Mouse (Mus musculus): ENCODE measurements around the gene Il27ra. TPM values are rescaled to one million over a fixed set of nuclear protein-coding genes. Genes with fewer than 3 reads are reported as not detected.
A peak's percentile ranks its signal among the peaks of the same experiment; 100 is the strongest.

Gene Il27ra
- polyA plus RNA-seq, 1 experiment from 2014 or later: 0.27 TPM

DNA sequence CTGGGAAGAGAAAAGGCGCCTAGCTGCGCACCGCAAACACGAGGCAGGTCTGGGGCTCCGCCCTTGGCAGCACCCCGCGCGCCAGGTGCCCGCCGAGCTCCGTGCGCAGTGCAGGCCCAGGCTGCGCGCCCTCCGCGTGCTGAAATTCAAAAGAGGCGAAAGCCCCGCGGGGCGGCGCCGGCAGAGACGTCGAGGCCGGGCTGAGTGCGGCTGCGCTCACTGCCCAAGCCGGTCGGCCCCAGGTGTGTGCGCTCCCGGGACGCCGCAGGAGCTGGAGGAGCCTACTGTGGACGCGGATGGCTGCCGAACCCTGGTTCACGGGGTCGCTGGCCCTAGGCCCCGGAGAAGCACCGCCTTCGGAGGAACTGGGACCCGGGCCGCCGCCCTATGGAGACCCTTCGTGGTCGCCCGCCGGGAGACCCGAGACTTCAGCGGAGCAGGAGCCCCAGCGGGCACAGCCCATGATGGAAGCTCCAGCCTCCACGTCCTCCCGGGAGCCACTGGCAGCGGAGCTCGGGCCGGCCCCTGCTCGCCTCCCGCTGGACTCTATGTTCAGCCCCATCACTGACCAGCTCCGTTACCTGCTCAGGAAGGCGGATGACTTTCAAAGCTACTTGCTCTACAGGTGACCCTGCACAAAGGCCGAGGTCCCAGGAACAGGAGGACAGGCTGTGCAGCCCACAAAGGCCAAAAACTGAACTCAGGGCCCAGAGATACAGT is 40.9 kb downstream of the Il27ra start, which contains the start of gene 1700067K01Rik:
TSS of gene 1700067K01Rik (plus strand) at position 222 of the 720 bp plus-strand sequence.
- no peak within 1 kb of the TSS for H3K9ac ChIP-seq (ENCODE audit: low read length)
- 23% methylated on average over 48 of the region's 61 CpGs for WGBS
- H3K27me3 ChIP-seq (ENCODE audit: control insufficient read depth, insufficient read depth, low read length): 0 out of 2 replicates have a peak, but pooled peaks cover 6% of the 10 kb centered on the region
- H3K4me1 ChIP-seq (ENCODE audit: control insufficient read depth, insufficient read depth, low read length): peaks cover 18% of the 10 kb centered on the region
- DNase-seq (ENCODE audit: low spot score): no peak
- 0 out of 2 replicates have a peak within 1 kb of the TSS, but pooled peaks have one; percentile 5 for H3K4me3 ChIP-seq (ENCODE audit: low read depth, low read length)
- H3K36me3 ChIP-seq (ENCODE audit: control insufficient read depth, insufficient read depth, low read length): peaks cover 5% of the 10 kb centered on the region; the same call in 1 of the 2 replicates
- no peaks in the 10 kb centered on the region for H3K9me3 ChIP-seq (ENCODE audit: control insufficient read depth, low read length)
- H3K4me2 ChIP-seq (ENCODE audit: low read depth, severe bottlenecking): peak within 1 kb of the TSS; percentile 29
- H3K27ac ChIP-seq (replicated peaks; ENCODE audit: low read depth, low read length): no peak within 1 kb of the TSS
- ATAC-seq (ENCODE audit: insufficient number of reproducible peaks, low FRiP score, low TSS enrichment, low read depth): no peak

DNA sequence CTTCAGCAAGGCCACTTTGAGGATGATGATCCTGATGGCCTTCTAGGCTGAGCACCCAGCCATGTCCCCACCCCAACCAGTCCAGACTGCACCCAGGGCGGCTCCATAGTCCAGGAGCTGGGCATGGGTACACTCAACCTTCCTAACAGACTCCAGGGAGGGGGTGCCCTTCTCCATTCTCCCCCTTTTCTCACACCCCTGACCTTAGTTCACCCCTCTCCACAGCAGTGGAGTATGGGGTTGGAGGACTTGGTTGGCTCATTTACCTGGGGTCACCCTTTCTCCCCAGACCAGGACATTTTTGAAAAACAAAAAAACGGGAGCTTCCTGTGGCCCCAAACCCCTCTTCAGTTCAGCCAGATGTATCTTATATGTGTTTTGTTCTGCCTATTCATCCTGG is 42.6 kb downstream of the Il27ra start:
- WGBS: 92% methylated on average over 2 of the region's 2 CpGs
- Histone ChIP-seq H3K9ac (ENCODE audit: low read length) (0 out of 2 replicates have a peak overlapping the region, but pooled peaks have one; percentile 12), H3K36me3 (ENCODE audit: control insufficient read depth, insufficient read depth, low read length) (peaks cover 5% of the 10 kb centered on the region; the same call in 1 of the 2 replicates), H3K27me3 (ENCODE audit: control insufficient read depth, insufficient read depth, low read length) (0 out of 2 replicates have a peak, but pooled peaks cover 6% of the 10 kb centered on the region), H3K4me2 (ENCODE audit: low read depth, severe bottlenecking) (no peak overlapping the region), H3K9me3 (ENCODE audit: control insufficient read depth, low read length) (no peaks in the 10 kb centered on the region), H3K27ac (replicated peaks; ENCODE audit: low read depth, low read length) (no peak overlapping the region), H3K4me1 (ENCODE audit: control insufficient read depth, insufficient read depth, low read length) (peaks cover 23% of the 10 kb centered on the region), H3K4me3 (ENCODE audit: low read depth, low read length) (peak overlapping the region; percentile 76)
- ATAC-seq (ENCODE audit: insufficient number of reproducible peaks, low FRiP score, low TSS enrichment, low read depth) (no peak), DNase-seq (ENCODE audit: low spot score) (no peak)

- Histone ChIP-seq H3K27ac (replicated peaks; ENCODE audit: low read depth, low read length) (no peak overlapping the region), H3K36me3 (ENCODE audit: control insufficient read depth, insufficient read depth, low read length) (peaks cover 7% of the 10 kb centered on the region; the same call in 1 of the 2 replicates)
- WGBS: 68% methylated on average over 16 of the region's 16 CpGs
Measured at GRCm38 (mm10) chr8:83999057-83999705, 43.2 kb downstream of the Il27ra start.

DNA sequence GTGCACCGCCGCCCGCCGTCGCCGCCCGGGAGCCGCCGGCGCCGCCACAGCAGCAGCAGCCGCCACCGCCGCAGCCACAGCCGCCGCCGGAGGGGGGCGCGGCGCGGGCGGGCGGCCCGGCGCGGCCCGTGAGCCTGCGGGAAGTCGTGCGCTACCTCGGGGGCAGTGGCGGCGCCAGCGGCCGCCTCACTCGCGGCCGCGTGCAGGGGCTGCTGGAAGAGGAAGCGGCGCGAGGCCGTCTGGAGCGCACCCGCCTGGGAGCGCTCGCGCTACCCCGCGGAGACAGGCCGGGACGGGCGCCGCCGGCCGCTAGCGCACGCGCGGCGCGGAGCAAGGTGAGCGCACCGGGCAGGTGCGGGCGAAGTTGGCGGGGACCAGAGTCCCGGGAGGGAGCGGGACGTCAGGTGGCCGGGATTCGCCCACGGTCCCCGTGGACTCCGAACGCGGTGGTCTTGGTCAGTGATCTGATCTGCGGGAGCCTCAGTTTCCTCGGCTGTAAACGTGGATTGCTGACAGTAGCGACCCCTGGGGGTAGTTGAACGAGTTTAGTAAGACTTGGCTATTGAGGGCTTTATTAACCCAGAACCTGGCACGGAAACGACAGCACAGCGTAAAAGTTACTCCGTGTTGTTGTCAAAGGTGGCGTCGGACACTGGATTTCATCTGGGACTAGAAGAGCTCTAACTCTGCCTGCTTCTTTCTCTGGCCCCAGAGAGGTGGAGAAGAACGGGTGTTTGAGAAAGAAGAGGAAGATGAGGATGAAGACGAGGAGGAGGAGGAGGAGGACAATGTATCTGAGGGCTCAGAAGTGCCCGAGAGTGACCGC is 43.9 kb downstream of the Il27ra start:
- WGBS: under 1% methylated on average over 68 of the region's 92 CpGs
- Histone ChIP-seq H3K9ac (ENCODE audit: low read length) (peak overlapping the region; percentile 82), H3K9me3 (ENCODE audit: control insufficient read depth, low read length) (no peaks in the 10 kb centered on the region), H3K36me3 (ENCODE audit: control insufficient read depth, insufficient read depth, low read length) (peaks cover 7% of the 10 kb centered on the region), H3K4me1 (ENCODE audit: control insufficient read depth, insufficient read depth, low read length) (peaks cover 19% of the 10 kb centered on the region), H3K27ac (replicated peaks; ENCODE audit: low read depth, low read length) (peak overlapping the region; percentile 97), H3K27me3 (ENCODE audit: control insufficient read depth, insufficient read depth, low read length) (0 out of 2 replicates have a peak, but pooled peaks cover 6% of the 10 kb centered on the region), H3K4me2 (ENCODE audit: low read depth, severe bottlenecking) (peak overlapping the region; percentile 90), H3K4me3 (ENCODE audit: low read depth, low read length) (peak overlapping the region; percentile 76)
- peak; percentile 78 for DNase-seq (ENCODE audit: low spot score)
- ATAC-seq (ENCODE audit: insufficient number of reproducible peaks, low FRiP score, low TSS enrichment, low read depth): no peak

More at GRCm38 (mm10) chr8:83999057-83999705, 43.2 kb downstream of the Il27ra start:
- Histone ChIP-seq H3K4me1 (ENCODE audit: control insufficient read depth, insufficient read depth, low read length) (peaks cover 20% of the 10 kb centered on the region), H3K4me3 (ENCODE audit: low read depth, low read length) (peak overlapping the region; percentile 76), H3K9me3 (ENCODE audit: control insufficient read depth, low read length) (no peaks in the 10 kb centered on the region), H3K27me3 (ENCODE audit: control insufficient read depth, insufficient read depth, low read length) (0 out of 2 replicates have a peak, but pooled peaks cover 6% of the 10 kb centered on the region), H3K9ac (ENCODE audit: low read length) (peak overlapping the region; percentile 2), H3K4me2 (ENCODE audit: low read depth, severe bottlenecking) (peak overlapping the region; percentile 90)
- DNase-seq (ENCODE audit: low spot score): no peak
- ATAC-seq (ENCODE audit: insufficient number of reproducible peaks, low FRiP score, low TSS enrichment, low read depth): no peak

DNA sequence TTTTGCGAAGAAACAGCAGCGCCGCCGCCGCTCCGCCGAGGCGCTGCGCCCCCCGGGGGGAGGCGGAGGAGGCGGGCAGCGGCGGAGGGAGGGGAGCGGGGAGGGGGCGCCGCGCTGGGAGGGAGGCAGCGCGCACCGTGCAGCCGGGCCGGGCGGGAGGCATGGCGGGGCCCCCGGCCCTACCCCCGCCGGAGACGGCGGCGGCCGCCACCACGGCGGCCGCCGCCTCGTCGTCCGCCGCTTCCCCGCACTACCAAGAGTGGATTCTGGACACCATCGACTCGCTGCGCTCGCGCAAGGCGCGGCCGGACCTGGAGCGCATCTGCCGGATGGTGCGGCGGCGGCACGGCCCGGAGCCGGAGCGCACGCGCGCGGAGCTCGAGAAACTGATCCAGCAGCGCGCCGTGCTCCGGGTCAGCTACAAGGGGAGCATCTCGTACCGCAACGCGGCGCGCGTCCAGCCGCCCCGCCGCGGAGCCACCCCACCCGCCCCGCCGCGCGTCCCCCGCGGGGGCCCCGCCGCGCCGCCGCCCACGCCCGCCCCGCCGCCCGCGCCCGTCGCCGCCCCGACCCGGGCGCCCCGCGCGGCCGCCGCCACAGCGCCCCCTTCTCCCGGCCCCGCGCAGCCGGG is 44.8 kb downstream of the Il27ra start, which contains the start of gene Samd1:
TSS of gene Samd1 (plus strand) at position 162 of the 631 bp plus-strand sequence.
- Histone ChIP-seq H3K36me3 (ENCODE audit: control insufficient read depth, insufficient read depth, low read length) (peaks cover 8% of the 10 kb centered on the region), H3K9ac (ENCODE audit: low read length) (peak within 1 kb of the TSS; percentile 91), H3K27ac (replicated peaks; ENCODE audit: low read depth, low read length) (peak within 1 kb of the TSS; percentile 97), H3K27me3 (ENCODE audit: control insufficient read depth, insufficient read depth, low read length) (0 out of 2 replicates have a peak, but pooled peaks cover 6% of the 10 kb centered on the region), H3K4me3 (ENCODE audit: low read depth, low read length) (peak within 1 kb of the TSS; percentile 76), H3K4me2 (ENCODE audit: low read depth, severe bottlenecking) (peak within 1 kb of the TSS; percentile 90), H3K9me3 (ENCODE audit: control insufficient read depth, low read length) (no peaks in the 10 kb centered on the region), H3K4me1 (ENCODE audit: control insufficient read depth, insufficient read depth, low read length) (peaks cover 19% of the 10 kb centered on the region)
- whole genome bisulfite sequencing: under 1% methylated on average over 66 of the region's 112 CpGs
- ATAC-seq (ENCODE audit: insufficient number of reproducible peaks, low FRiP score, low TSS enrichment, low read depth) (no peak), DNase-seq (ENCODE audit: low spot score) (peak; percentile 65)

DNA sequence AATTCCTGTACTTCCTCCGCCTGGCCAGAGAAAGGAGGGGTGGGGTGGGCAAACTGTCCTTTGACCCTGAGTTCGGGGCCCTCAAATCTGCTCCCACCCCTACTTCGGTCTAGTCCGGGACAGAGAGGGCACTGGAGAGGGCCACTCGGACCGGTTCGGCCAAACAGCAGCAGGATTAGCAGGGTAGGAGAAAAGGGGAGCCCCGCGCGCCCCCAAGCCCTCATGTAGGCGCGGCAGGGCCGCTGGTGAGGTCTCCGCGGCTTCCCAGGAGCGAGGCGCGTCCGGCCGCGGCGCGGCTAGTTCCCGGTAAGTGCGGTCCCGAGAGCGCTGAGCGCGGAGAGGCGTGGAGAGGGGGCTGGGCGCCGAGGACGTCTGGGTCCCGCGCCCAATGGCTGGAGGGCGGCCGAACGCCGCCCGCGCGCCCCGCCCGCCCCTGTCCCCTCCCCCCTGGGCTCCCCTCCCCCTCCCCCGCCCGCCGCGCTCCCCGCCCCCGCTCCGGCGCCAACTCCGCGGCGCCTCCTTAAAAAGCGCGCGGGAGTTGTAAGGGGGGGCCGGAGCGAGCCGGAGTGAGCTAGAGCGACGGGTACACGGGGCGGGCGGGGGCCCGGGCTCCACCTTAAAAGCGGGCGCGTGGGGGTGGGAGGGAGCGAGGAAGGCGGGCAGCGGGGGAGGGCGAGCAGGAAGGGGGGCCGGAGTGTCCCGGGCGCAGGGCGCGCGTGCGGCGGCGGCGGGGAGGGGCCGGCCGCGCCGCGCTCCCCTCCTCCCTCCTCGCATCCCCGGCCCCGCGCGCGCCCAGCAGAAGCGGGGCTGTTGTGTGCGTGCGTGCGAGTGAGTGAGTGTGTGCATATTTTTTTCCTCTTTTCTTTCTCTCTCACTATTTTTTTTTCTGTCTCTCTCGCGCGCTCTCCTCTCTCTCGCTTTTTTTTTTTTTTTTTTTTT is 45.6 kb downstream of the Il27ra start:
- Histone ChIP-seq H3K9ac (ENCODE audit: low read length) (peak overlapping the region; percentile 91), H3K4me2 (ENCODE audit: low read depth, severe bottlenecking) (peak overlapping the region; percentile 90), H3K4me1 (ENCODE audit: control insufficient read depth, insufficient read depth, low read length) (peaks cover 19% of the 10 kb centered on the region), H3K4me3 (ENCODE audit: low read depth, low read length) (peak overlapping the region; percentile 76), H3K27me3 (ENCODE audit: control insufficient read depth, insufficient read depth, low read length) (0 out of 2 replicates have a peak, but pooled peaks cover 6% of the 10 kb centered on the region), H3K36me3 (ENCODE audit: control insufficient read depth, insufficient read depth, low read length) (peaks cover 11% of the 10 kb centered on the region), H3K9me3 (ENCODE audit: control insufficient read depth, low read length) (no peaks in the 10 kb centered on the region), H3K27ac (replicated peaks; ENCODE audit: low read depth, low read length) (peak overlapping the region; percentile 97)
- DNase-seq (ENCODE audit: low spot score) (peak; percentile 88), ATAC-seq (ENCODE audit: insufficient number of reproducible peaks, low FRiP score, low TSS enrichment, low read depth) (peak; percentile 74)
- WGBS: 0% methylated on average over 54 of the region's 103 CpGs

- Histone ChIP-seq H3K36me3 (ENCODE audit: control insufficient read depth, insufficient read depth, low read length) (peaks cover 20% of the 10 kb centered on the region), H3K27ac (replicated peaks; ENCODE audit: low read depth, low read length) (no peak overlapping the region), H3K9me3 (ENCODE audit: control insufficient read depth, low read length) (no peaks in the 10 kb centered on the region), H3K4me3 (ENCODE audit: low read depth, low read length) (peak overlapping the region; percentile 76), H3K4me2 (ENCODE audit: low read depth, severe bottlenecking) (peak overlapping the region; percentile 90), H3K9ac (ENCODE audit: low read length) (peak overlapping the region; percentile 91; the same call in 1 of the 2 replicates), H3K27me3 (ENCODE audit: control insufficient read depth, insufficient read depth, low read length) (0 out of 2 replicates have a peak, but pooled peaks cover 6% of the 10 kb centered on the region), H3K4me1 (ENCODE audit: control insufficient read depth, insufficient read depth, low read length) (peaks cover 16% of the 10 kb centered on the region)
- 16% methylated on average over 12 of the region's 12 CpGs for WGBS
- ATAC-seq (ENCODE audit: insufficient number of reproducible peaks, low FRiP score, low TSS enrichment, low read depth): no peak
- DNase-seq (ENCODE audit: low spot score): no peak
Measured at GRCm38 (mm10) chr8:83995973-83996372, 46.4 kb downstream of the Il27ra start.
